Mouse (Mus musculus) thymus, postnatal 36 days (tissue): Measurements from ENCODE around the gene Olfr1016.

Experiments used
- DNase-seq, 2 experiments: peaks; one replicate each; pipeline ENCODE4 v3.0.0; 2022; ENCODE audit warnings: mixed read lengths in 2 of 2

Gene Olfr1016

GRCm38 (mm10) chr2:85802444-85802843, at the start of gene Olfr1016:
Olfr1016 (minus strand) TSS chr2:85802544.
- DNase-seq, result no peak

GRCm38 (mm10) chr2:85846730-85847129, 44.4 kb upstream of the Olfr1016 start, which contains the start of gene Olfr1020:
Olfr1020 (plus strand) TSS chr2:85847030.
- DNase-seq, result no peak

GRCm38 (mm10) chr2:85845383-85845782, 43.0 kb upstream of the Olfr1016 start, which contains the start of gene Olfr1019:
Olfr1019 (minus strand) TSS chr2:85845483.
- no peak for DNase-seq

GRCm38 (mm10) chr2:85818179-85818578, 15.8 kb upstream of the Olfr1016 start, which contains the start of gene Olfr1018:
Olfr1018 (plus strand) TSS chr2:85818479.
- DNase-seq, result no peak

- no peak for DNase-seq
Measured at GRCm38 (mm10) chr2:85804501-85804900, 2.2 kb upstream of the Olfr1016 start.

- no peak for DNase-seq
Measured at GRCm38 (mm10) chr2:85792331-85792730, 10.0 kb downstream of the Olfr1016 start.

- no peak for DNase-seq
Measured at GRCm38 (mm10) chr2:85781717-85782116, 20.6 kb downstream of the Olfr1016 start, which contains the start of gene Olfr1015. Olfr1015 (plus strand) TSS chr2:85782017.

- no peak for DNase-seq
Measured at GRCm38 (mm10) chr2:85772413-85772812, 29.9 kb downstream of the Olfr1016 start, which contains the start of gene Olfr1014. Olfr1014 (plus strand) TSS chr2:85772713.

- DNase-seq, result no peak
Measured at GRCm38 (mm10) chr2:85766798-85767197, 35.5 kb downstream of the Olfr1016 start, which contains the start of gene Olfr1013. Olfr1013 (plus strand) TSS chr2:85767098.

- no peak for DNase-seq
Measured at GRCm38 (mm10) chr2:85762666-85763065, 39.7 kb downstream of the Olfr1016 start, which contains the start of gene Olfr1012. Olfr1012 (minus strand) TSS chr2:85762766.

- DNase-seq, result no peak
Measured at GRCm38 (mm10) chr2:85753822-85754221, 48.5 kb downstream of the Olfr1016 start.
